Mouse (Mus musculus) ES-E14 (cell line): Measurements from ENCODE around the gene Slc10a7. TPM values are rescaled to one million over a fixed set of nuclear protein-coding genes. Genes with fewer than 3 reads are reported as not detected.
A peak's percentile ranks its signal among the peaks of the same experiment; 100 is the strongest.
"Not testable (repeated sequence)": the region's sequence is repeated elsewhere in the genome, so short reads cannot be mapped to it uniquely, and the experiment has no call there.

Experiments
- DNase-seq: peaks from one replicate; pipeline ENCODE4 v3.0.0-alpha.2; 2013; ENCODE audit warnings: low read depth, low spot score
- H3K27ac ChIP-seq: 2 replicates; pipeline ENCODE4 v1.5.1; 2012; ENCODE audit warnings: low read depth, mild to moderate bottlenecking, low read length, moderate library complexity, mixed read lengths; ENCODE audit not compliant: poor library complexity, insufficient read depth, severe bottlenecking
- H3K36me3 ChIP-seq: 2 replicates; pipeline ENCODE4 v1.6.1; 2012; ENCODE audit warnings: mild to moderate bottlenecking, low read length, moderate library complexity, mixed read lengths; ENCODE audit not compliant: control insufficient read depth, poor library complexity, insufficient read depth, severe bottlenecking
- H3K4me1 ChIP-seq, 2 experiments: fragments of 150-350 bp in 1 of 2; sonication (generic) in 1 of 2; 2 replicates each; pipeline ENCODE4 v1.6.1; 2012; ENCODE audit warnings: low read length in 2 of 2, mild to moderate bottlenecking in 1 of 2, mixed read lengths in 1 of 2; ENCODE audit not compliant: control insufficient read depth in 2 of 2, insufficient read depth in 2 of 2, poor library complexity in 1 of 2
- H3K4me3 ChIP-seq, 2 experiments: fragments of 150-350 bp in 1 of 2; sonication (generic) in 1 of 2; 2 replicates each; pipeline ENCODE4 v1.5.1; 2012; ENCODE audit warnings: low read length in 2 of 2, low read depth in 1 of 2, mild to moderate bottlenecking in 1 of 2, mixed read lengths in 1 of 2; ENCODE audit not compliant: insufficient read depth in 1 of 2, poor library complexity in 1 of 2, severe bottlenecking in 1 of 2
- H3K9ac ChIP-seq: 2 replicates; pipeline ENCODE4 v1.6.1; 2012; ENCODE audit warnings: low read depth, mild to moderate bottlenecking, low read length, mixed read lengths; ENCODE audit not compliant: poor library complexity, insufficient read depth, severe bottlenecking
- H3K9me3 ChIP-seq: fragments of 150-350 bp; sonication (generic); 2 replicates; pipeline ENCODE4 v1.6.1; 2012; ENCODE audit warnings: low read depth, mild to moderate bottlenecking, low read length; ENCODE audit not compliant: control insufficient read depth, insufficient read depth
- CHD2 ChIP-seq: IDR thresholded peaks from 2 replicates; pipeline ENCODE4 v1.6.1; 2014; ENCODE audit warnings: mild to moderate bottlenecking, low read depth, low read length, inconsistent platforms
- HCFC1 ChIP-seq: IDR thresholded peaks from 2 replicates; pipeline ENCODE4 v1.6.1; 2012; ENCODE audit warnings: low read length, inconsistent platforms, borderline replicate concordance; ENCODE audit not compliant: insufficient read depth
- MAFK ChIP-seq: IDR thresholded peaks from 2 replicates; pipeline ENCODE4 v1.6.1; 2014; ENCODE audit warnings: mild to moderate bottlenecking, low read depth, low read length, inconsistent platforms; ENCODE audit not compliant: insufficient read depth
- ZC3H11A ChIP-seq: IDR thresholded peaks from 2 replicates; pipeline ENCODE4 v1.6.1; 2012; ENCODE audit warnings: low read depth, mild to moderate bottlenecking, inconsistent platforms, low read length, borderline replicate concordance
- ZNF384 ChIP-seq: IDR thresholded peaks from 2 replicates; pipeline ENCODE4 v1.6.1; 2012; ENCODE audit warnings: low read depth, low read length, inconsistent platforms
- in situ Hi-C, 2 experiments: fragments of 600-800 bp; cut with MboI; formaldehyde crosslinking; loops; one replicate each; pipeline ENCODE4 v1.15.1; 2025; ENCODE audit warnings: low sequenced_read_pairs in 2 of 2, inconsistent platforms in 1 of 2; ENCODE audit not compliant: unreplicated experiment in 2 of 2
- total RNA-seq: library from RNA; depleted of rRNA; stranded (reverse); fragments of 300-350 nt; gene quantifications from 2 replicates; pipeline ENCODE4 v1.2.3, GENCODE M21; 2012

Slc10a7 gene
- total RNA-seq, 1 experiment = 30.5 TPM

- peak; percentile 51 for DNase-seq
- H3K27ac ChIP-seq = peak overlapping the region; percentile 72
- no peak overlapping the region for H3K9ac ChIP-seq
- 0 out of 4 replicates have a peak overlapping the region, but pooled peaks of 1 of the 2 experiments have one; percentile 1 for H3K4me3 ChIP-seq
- peaks cover 5% of the 10 kb centered on the region; the same call in 1 of the 2 replicates for H3K36me3 ChIP-seq
- no peaks in the 10 kb centered on the region for H3K9me3 ChIP-seq
- TF ChIP-seq ZNF384 (no peak), ZC3H11A (no peak), CHD2 (no peak), MAFK (no peak), HCFC1 (no peak)
- in situ Hi-C loops = no loop called here
- peaks cover 17 to 27% of the 10 kb centered on the region in 2 experiments for H3K4me1 ChIP-seq
Measured at GRCm38 (mm10) chr8:78537795-78538194, 28.6 kb downstream of the Slc10a7 start.

- H3K4me1 ChIP-seq = peaks cover 13 to 23% of the 10 kb centered on the region in 2 experiments
- H3K9me3 ChIP-seq, H3K4me3 ChIP-seq, H3K9ac ChIP-seq, DNase-seq, H3K36me3 ChIP-seq, in situ Hi-C loops: not testable (repeated sequence)
- peak overlapping the region; percentile 22; the same call in 1 of the 2 replicates for H3K27ac ChIP-seq
Measured at GRCm38 (mm10) chr8:78542670-78543069, 33.5 kb downstream of the Slc10a7 start.

- H3K9me3 ChIP-seq = no peaks in the 10 kb centered on the region
- peaks cover 7% of the 10 kb centered on the region; the same call in 1 of the 2 replicates for H3K36me3 ChIP-seq
- H3K27ac ChIP-seq = peak overlapping the region; percentile 22; the same call in 1 of the 2 replicates
- H3K4me1 ChIP-seq = peaks cover 10 to 16% of the 10 kb centered on the region in 2 experiments
- H3K9ac ChIP-seq = no peak overlapping the region
- DNase-seq = no peak
- no peak overlapping the region for H3K4me3 ChIP-seq
- no peak for TF ChIP-seq ZNF384
- in situ Hi-C loops = no loop called here
Measured at GRCm38 (mm10) chr8:78543621-78544020, 34.5 kb downstream of the Slc10a7 start.

GRCm38 (mm10) chr8:78544545-78544944 lies 35.4 kb downstream of the Slc10a7 start:
- H3K27ac ChIP-seq = no peak overlapping the region; the same call in 1 of the 2 replicates
- no peak for TF ChIP-seq ZC3H11A
- no peak for TF ChIP-seq HCFC1
- no peak for TF ChIP-seq CHD2
- TF ChIP-seq MAFK = no peak
- TF ChIP-seq ZNF384 = no peak

GRCm38 (mm10) chr8:78545153-78545817 lies 36.1 kb downstream of the Slc10a7 start:
- in situ Hi-C loops, H3K9ac ChIP-seq, H3K9me3 ChIP-seq, H3K4me3 ChIP-seq, H3K27ac ChIP-seq, DNase-seq, H3K36me3 ChIP-seq: not testable (repeated sequence)
- H3K4me1 ChIP-seq = peaks cover 9 to 16% of the 10 kb centered on the region in 2 experiments

More at GRCm38 (mm10) chr8:78544545-78544944, 35.4 kb downstream of the Slc10a7 start:
- DNase-seq = no peak
- H3K4me3 ChIP-seq = no peak overlapping the region
- H3K4me1 ChIP-seq = peaks cover 9 to 16% of the 10 kb centered on the region in 2 experiments
- H3K9me3 ChIP-seq = no peaks in the 10 kb centered on the region
- in situ Hi-C loops = no loop called here
- H3K36me3 ChIP-seq = peaks cover 7% of the 10 kb centered on the region; the same call in 1 of the 2 replicates
- no peak overlapping the region for H3K9ac ChIP-seq
